Mouse (Mus musculus) CH12.LX (cell line): ENCODE results near the gene Rps18.

Experiments
- CTCF ChIP-seq, 2 experiments: IDR thresholded peaks in 1 of 2; conservative IDR thresholded peaks in 1 of 2; 2 replicates each; pipeline ENCODE4 v1.5.1; 2011 to 2012; ENCODE audit warnings: low read depth in 2 of 2, low read length in 2 of 2, improper control_type of control experiment in 1 of 2, inconsistent platforms in 1 of 2, mild to moderate bottlenecking in 1 of 2, moderate library complexity in 1 of 2
- ETS1 ChIP-seq: conservative IDR thresholded peaks from 2 replicates; pipeline ENCODE4 v1.6.1; 2012; ENCODE audit warnings: low read depth, mild to moderate bottlenecking, inconsistent platforms, low read length, improper control_type of control experiment, moderate library complexity
- MEF2A ChIP-seq: IDR thresholded peaks from 2 replicates; pipeline ENCODE4 v1.6.1; 2014; ENCODE audit warnings: low read depth, mild to moderate bottlenecking, inconsistent platforms, low read length, improper control_type of control experiment, borderline replicate concordance
- NELFE ChIP-seq: IDR thresholded peaks from 2 replicates; pipeline ENCODE4 v1.6.1; 2011; ENCODE audit warnings: low read depth, low read length, improper control_type of control experiment

DNA sequence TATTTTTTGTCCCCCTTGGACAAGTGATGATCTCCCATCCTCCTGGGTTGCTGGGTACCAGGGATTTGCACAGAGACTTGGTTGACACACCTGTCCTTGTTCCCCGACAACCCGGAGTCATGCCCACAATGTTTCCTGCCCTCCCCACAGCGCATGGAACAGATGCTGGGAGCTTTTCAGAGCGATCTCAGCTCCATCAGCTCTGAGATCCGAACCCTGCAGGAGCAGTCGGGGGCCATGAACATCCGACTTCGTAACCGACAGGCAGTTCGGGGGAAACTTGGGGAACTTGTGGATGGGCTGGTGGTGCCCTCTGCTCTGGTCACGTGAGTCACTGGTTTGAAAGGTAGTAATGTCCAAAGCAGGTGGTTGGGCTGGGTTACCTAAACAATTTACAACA lies 2.6 kb upstream of the Rps18 start:
- TF ChIP-seq NELFE, result no peak
- no peak for TF ChIP-seq CTCF (conservative IDR thresholded peaks at IDR 0.05 in 1 of 2, IDR thresholded peaks at IDR 0.05 in 1 of 2; ENCODE audit: low read depth in 2 of 2, low read length in 2 of 2)
- no peak for TF ChIP-seq ETS1
- TF ChIP-seq MEF2A, result no peak
